Mouse (Mus musculus) brain, embryonic 14.5 days (tissue): ENCODE data around the gene Npw. TPM values are rescaled to one million over a fixed set of nuclear protein-coding genes. Genes with fewer than 3 reads are reported as not detected.

Experiments used
- DNase-seq: peaks from one replicate; pipeline ENCODE4 v3.0.0-alpha.2; 2011; ENCODE audit warnings: low read depth
- POLR2A ChIP-seq: fragments of 200-500 bp; IDR thresholded peaks from 2 replicates; pipeline ENCODE4 v1.6.1; 2012; ENCODE audit warnings: mild to moderate bottlenecking, inconsistent platforms, borderline replicate concordance; ENCODE audit not compliant: poor library complexity, insufficient read depth, insufficient read length, severe bottlenecking; ENCODE audit errors: extremely low read depth
- polyA plus RNA-seq: library from polyadenylated mRNA; depleted of rRNA; stranded (reverse); fragments of >200 nt; gene quantifications from 2 replicates; pipeline ENCODE4 v1.2.3, GENCODE M21; 2012; rRNA removed

Gene Npw
- polyA plus RNA-seq, 1 experiment: not detected

DNA sequence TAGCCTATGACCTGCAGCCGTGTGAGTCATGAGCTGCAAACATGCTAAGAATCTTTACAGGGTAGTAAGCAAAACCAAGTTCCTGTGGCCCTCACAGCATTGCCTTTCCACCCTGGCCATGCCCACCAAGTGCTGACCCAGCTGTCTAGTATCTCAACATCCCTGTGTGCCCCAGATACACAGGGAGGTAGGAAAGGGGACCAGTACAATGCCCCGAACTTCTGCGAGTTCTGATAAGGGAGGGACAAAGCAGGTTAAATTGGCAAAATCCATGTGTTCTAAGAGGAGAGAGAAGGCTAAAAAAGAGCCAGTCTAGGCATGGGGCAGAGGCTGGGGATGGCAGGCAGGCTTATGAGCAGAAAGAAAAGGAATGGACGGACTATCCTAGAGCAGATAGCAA is 49.9 kb downstream of the Npw start:
- no peak for DNase-seq
- no peak for TF ChIP-seq POLR2A

Other genes starting within 250 kb of the Npw start
- gene Rnps1, start 243.9 kb downstream of the Npw start, polyA plus RNA-seq: 395 and 451 TPM in 2 replicates
- 28.7 and 29.6 TPM in 2 replicates for gene Eci1, start 231.8 kb downstream of the Npw start, polyA plus RNA-seq
- gene Dnase1l2, start 215.4 kb downstream of the Npw start, polyA plus RNA-seq: 27.1 and 34.3 TPM in 2 replicates
- 89.5 and 99.5 TPM in 2 replicates for gene E4f1, start 188.1 kb downstream of the Npw start, polyA plus RNA-seq
- 49.6 and 52.2 TPM in 2 replicates for gene Pgp, start 188.1 kb downstream of the Npw start, polyA plus RNA-seq
- 0.48 and 0.77 TPM in 2 replicates for gene Bricd5, start 184.6 kb downstream of the Npw start, polyA plus RNA-seq
- 47.1 and 53.7 TPM in 2 replicates for gene Mlst8, start 179.4 kb downstream of the Npw start, polyA plus RNA-seq
- gene Caskin1, start 169.9 kb downstream of the Npw start, polyA plus RNA-seq: 91.5 and 142 TPM in 2 replicates
- gene Traf7, start 130.5 kb downstream of the Npw start, polyA plus RNA-seq: 310 and 422 TPM in 2 replicates
- gene Rab26, start 124.2 kb downstream of the Npw start, polyA plus RNA-seq: 3.2 and 5.6 TPM in 2 replicates
- gene Pkd1, start 108.6 kb downstream of the Npw start, polyA plus RNA-seq: 65.9 and 74.2 TPM in 2 replicates
- 189 and 190 TPM in 2 replicates for gene Tsc2, start 25.8 kb downstream of the Npw start, polyA plus RNA-seq
- gene Nthl1, start 25.8 kb downstream of the Npw start, polyA plus RNA-seq: 10.4 and 15.3 TPM in 2 replicates
- 30.7 and 34.3 TPM in 2 replicates for gene Slc9a3r2, start 8.1 kb downstream of the Npw start, polyA plus RNA-seq
- gene Zfp598, start 11.2 kb upstream of the Npw start, polyA plus RNA-seq: 76.3 and 102 TPM in 2 replicates
- 82.5 and 94.2 TPM in 2 replicates for gene Syngr3, start 31.5 kb upstream of the Npw start, polyA plus RNA-seq
- gene Gfer, start 37.7 kb upstream of the Npw start, polyA plus RNA-seq: 28.8 and 29.2 TPM in 2 replicates
- gene Noxo1, start 37.8 kb upstream of the Npw start, polyA plus RNA-seq: 7.6 and 10.7 TPM in 2 replicates
- gene Tbl3, start 49.2 kb upstream of the Npw start, polyA plus RNA-seq: 75.0 and 95.7 TPM in 2 replicates
- gene Rnf151, start 59.6 kb upstream of the Npw start, polyA plus RNA-seq: 0.54 and 0.64 TPM in 2 replicates
- 1,770 and 1,849 TPM in 2 replicates for gene Rps2, start 59.7 kb upstream of the Npw start, polyA plus RNA-seq
- gene Ndufb10, start 66.0 kb upstream of the Npw start, polyA plus RNA-seq: 245 and 253 TPM in 2 replicates
- gene Rpl3l, start 69.4 kb upstream of the Npw start, polyA plus RNA-seq: 0.05 and 0.08 TPM in 2 replicates
- gene Msrb1, start 78.2 kb upstream of the Npw start, polyA plus RNA-seq: 28.0 and 31.5 TPM in 2 replicates
- gene Hs3st6, start 94.5 kb upstream of the Npw start, polyA plus RNA-seq: 0.69 and 0.88 TPM in 2 replicates
- gene Meiob, start 145.8 kb upstream of the Npw start, polyA plus RNA-seq: not detected in 2 replicates
- 39.7 and 46.3 TPM in 2 replicates for gene Hagh, start 181.7 kb upstream of the Npw start, polyA plus RNA-seq
- gene Fahd1, start 191.9 kb upstream of the Npw start, polyA plus RNA-seq: 13.9 and 14.8 TPM in 2 replicates
- 0.14 TPM in 1 of 2 replicates, not detected in the other for gene Igfals, start 207.5 kb upstream of the Npw start, polyA plus RNA-seq
- 29.5 and 36.3 TPM in 2 replicates for gene Nubp2, start 227.9 kb upstream of the Npw start, polyA plus RNA-seq
- 84.5 and 105 TPM in 2 replicates for gene Spsb3, start 228.2 kb upstream of the Npw start, polyA plus RNA-seq
- 41.0 and 50.3 TPM in 2 replicates for gene Eme2, start 236.6 kb upstream of the Npw start, polyA plus RNA-seq
- 94.6 and 120 TPM in 2 replicates for gene Mrps34, start 236.7 kb upstream of the Npw start, polyA plus RNA-seq
- 71.5 and 91.4 TPM in 2 replicates for gene Nme3, start 238.0 kb upstream of the Npw start, polyA plus RNA-seq